Mouse (Mus musculus) CH12.LX (cell line): ENCODE results near the gene Polr2g. TPM values are rescaled to one million over a fixed set of nuclear protein-coding genes. Genes with fewer than 3 reads are reported as not detected.

Source experiments
- DNase-seq: peaks from one replicate; pipeline ENCODE4 v3.0.0-alpha.2; 2013; ENCODE audit errors: extremely low read depth
- H3K27ac ChIP-seq: 2 replicates; pipeline ENCODE4 v1.5.1; 2012; ENCODE audit warnings: low read depth, mild to moderate bottlenecking, control low read depth, moderate library complexity; ENCODE audit not compliant: insufficient read depth
- H3K27me3 ChIP-seq: replicated peaks from 2 replicates; pipeline ENCODE3; 2012; ENCODE audit warnings: inconsistent platforms
- H3K36me3 ChIP-seq, 2 experiments: replicated peaks in 1 of 2; 2 replicates each; pipeline versions ENCODE3 to v1.6.1; 2012; ENCODE audit warnings: inconsistent platforms in 1 of 2, low read length in 1 of 2, mild to moderate bottlenecking in 1 of 2, mixed read lengths in 1 of 2, moderate library complexity in 1 of 2; ENCODE audit not compliant: control insufficient read depth in 1 of 2, insufficient read depth in 1 of 2
- H3K4me1 ChIP-seq, 2 experiments: 2 replicates each; pipeline ENCODE4 v1.6.1; 2012; ENCODE audit warnings: inconsistent platforms in 1 of 2, moderate library complexity in 1 of 2; ENCODE audit not compliant: insufficient read depth in 2 of 2, control insufficient read depth in 1 of 2
- H3K4me2 ChIP-seq: 2 replicates; pipeline ENCODE4 v1.6.1; 2012; ENCODE audit warnings: low read depth, mild to moderate bottlenecking, control low read depth; ENCODE audit not compliant: poor library complexity, insufficient read depth, severe bottlenecking
- H3K4me3 ChIP-seq, 3 experiments: fragments of 150-350 bp in 1 of 3; sonication (generic) in 1 of 3; replicated peaks in 1 of 3; 2 replicates each; pipeline versions ENCODE3 to v1.5.1; 2011 to 2012; ENCODE audit warnings: low read depth in 2 of 3, low read length in 2 of 3, mild to moderate bottlenecking in 2 of 3, moderate library complexity in 2 of 3, control low read depth in 1 of 3, improper control_type of control experiment in 1 of 3, inconsistent platforms in 1 of 3, mixed read lengths in 1 of 3; ENCODE audit not compliant: poor library complexity in 1 of 3
- H3K79me2 ChIP-seq: replicated peaks from 2 replicates; pipeline ENCODE4 v1.6.1; 2012; ENCODE audit warnings: mild to moderate bottlenecking, moderate library complexity; ENCODE audit not compliant: control insufficient read depth, poor library complexity, insufficient read depth, severe bottlenecking; ENCODE audit errors: extremely low read depth
- H3K9ac ChIP-seq: 2 replicates; pipeline ENCODE4 v1.6.1; 2012; ENCODE audit warnings: low read depth, mild to moderate bottlenecking, control low read depth, moderate library complexity; ENCODE audit not compliant: insufficient read depth
- H3K9me3 ChIP-seq: replicated peaks from 2 replicates; pipeline ENCODE3; 2012; ENCODE audit warnings: low read length, inconsistent platforms, mixed read lengths
- BHLHE40 ChIP-seq: IDR thresholded peaks from 2 replicates; pipeline ENCODE4 v1.6.1; 2011; ENCODE audit warnings: mild to moderate bottlenecking, low read depth, low read length, improper control_type of control experiment
- CHD2 ChIP-seq: IDR thresholded peaks from 2 replicates; pipeline ENCODE4 v1.6.1; 2011; ENCODE audit warnings: low read length, improper control_type of control experiment
- ELF1 ChIP-seq: IDR thresholded peaks from 2 replicates; pipeline ENCODE4 v1.6.1; 2014; ENCODE audit warnings: low read depth, mild to moderate bottlenecking, inconsistent platforms, low read length, improper control_type of control experiment
- EP300 ChIP-seq: IDR thresholded peaks from 2 replicates; pipeline ENCODE4 v1.6.1; 2011; ENCODE audit warnings: low read length, improper control_type of control experiment
- ETS1 ChIP-seq: conservative IDR thresholded peaks from 2 replicates; pipeline ENCODE4 v1.6.1; 2012; ENCODE audit warnings: low read depth, mild to moderate bottlenecking, inconsistent platforms, low read length, improper control_type of control experiment, moderate library complexity
- GABPA ChIP-seq: IDR thresholded peaks from 2 replicates; pipeline ENCODE4 v1.6.1; 2012; ENCODE audit warnings: low read depth, low read length, improper control_type of control experiment, inconsistent platforms; ENCODE audit not compliant: insufficient replicate concordance
- IRF4 ChIP-seq: IDR thresholded peaks from 2 replicates; pipeline ENCODE4 v1.6.1; 2014; ENCODE audit warnings: low read depth, mild to moderate bottlenecking, inconsistent platforms, low read length, improper control_type of control experiment
- JUN ChIP-seq: IDR thresholded peaks from 2 replicates; pipeline ENCODE4 v1.6.1; 2011; ENCODE audit warnings: low read depth, mild to moderate bottlenecking, low read length, improper control_type of control experiment, moderate library complexity; ENCODE audit not compliant: insufficient read depth
- MAFK ChIP-seq: IDR thresholded peaks from 2 replicates; pipeline ENCODE4 v1.6.1; 2011; ENCODE audit warnings: low read length, improper control_type of control experiment; ENCODE audit not compliant: insufficient replicate concordance
- MAX ChIP-seq: IDR thresholded peaks from 2 replicates; pipeline ENCODE4 v1.6.1; 2011; ENCODE audit warnings: low read length, improper control_type of control experiment
- MYC ChIP-seq: IDR thresholded peaks from 2 replicates; pipeline ENCODE4 v1.6.1; 2011; ENCODE audit warnings: low read depth, mild to moderate bottlenecking, improper control_type of control experiment, low read length
- NELFE ChIP-seq: IDR thresholded peaks from 2 replicates; pipeline ENCODE4 v1.6.1; 2011; ENCODE audit warnings: low read depth, low read length, improper control_type of control experiment
- NRF1 ChIP-seq: IDR thresholded peaks from 2 replicates; pipeline ENCODE4 v1.6.1; 2014; ENCODE audit warnings: low read depth, mild to moderate bottlenecking, inconsistent platforms, low read length, improper control_type of control experiment, moderate library complexity
- PAX5 ChIP-seq: IDR thresholded peaks from 2 replicates; pipeline ENCODE4 v1.6.1; 2012; ENCODE audit warnings: low read length, inconsistent platforms, mixed read lengths
- POLR2A ChIP-seq: IDR thresholded peaks from 2 replicates; pipeline ENCODE4 v1.6.1; 2011; ENCODE audit warnings: low read depth, mild to moderate bottlenecking, improper control_type of control experiment, low read length
- RCOR1 ChIP-seq: conservative IDR thresholded peaks from 2 replicates; pipeline ENCODE4 v1.6.1; 2012; ENCODE audit warnings: low read depth, mild to moderate bottlenecking, inconsistent platforms, low read length, improper control_type of control experiment
- SIN3A ChIP-seq: IDR thresholded peaks from 2 replicates; pipeline ENCODE4 v1.6.1; 2012; ENCODE audit warnings: low read length, improper control_type of control experiment, inconsistent platforms
- TBP ChIP-seq: conservative IDR thresholded peaks from 2 replicates; pipeline ENCODE4 v1.6.1; 2011; ENCODE audit warnings: low read depth, low read length, improper control_type of control experiment
- USF2 ChIP-seq: conservative IDR thresholded peaks from 2 replicates; pipeline ENCODE4 v1.6.1; 2011; ENCODE audit warnings: low read depth, low read length, improper control_type of control experiment
- ZC3H11A ChIP-seq: IDR thresholded peaks from 2 replicates; pipeline ENCODE4 v1.6.1; 2012; ENCODE audit warnings: low read depth, mild to moderate bottlenecking, inconsistent platforms, low read length, improper control_type of control experiment
- ZNF384 ChIP-seq: IDR thresholded peaks from 2 replicates; pipeline ENCODE4 v1.6.1; 2012; ENCODE audit warnings: low read depth, low read length, improper control_type of control experiment, inconsistent platforms
- dilution Hi-C: fragments of 300-500 bp; cut with MboI; formaldehyde crosslinking; loops from 2 replicates; pipeline ENCODE4 v1.14.3; 2020; ENCODE audit warnings: low sequenced_read_pairs; ENCODE audit not compliant: extremely low pct_unique_long_range_greater_than_20kb, extremely low pct_ligation_motif_present
- in situ Hi-C: fragments of 300-500 bp; cut with MboI; formaldehyde crosslinking; loops from 3 replicates; pipeline ENCODE4 v1.14.3; 2019; ENCODE audit warnings: low sequenced_read_pairs, low pct_ligation_motif_present, low pct_unique_long_range_greater_than_20kb, mixed read lengths
- polyA plus RNA-seq: library from polyadenylated mRNA; unstranded; fragments of >175 nt; gene quantifications from 2 replicates; pipeline ENCODE4 v1.2.1, GENCODE M21; 2012; ENCODE audit warnings: low read depth; ENCODE audit not compliant: insufficient read length
- total RNA-seq, 2 experiments: library from RNA; depleted of rRNA; stranded (reverse); fragments of 300-350 nt in 1 of 2; fragments of >200 nt in 1 of 2; gene quantifications; 2 replicates each; pipeline ENCODE4 v1.2.3; 2012 to 2014

Polr2g gene
- total and polyA plus RNA-seq, 3 experiments: 148 to 173 (median 157) TPM

DNA sequence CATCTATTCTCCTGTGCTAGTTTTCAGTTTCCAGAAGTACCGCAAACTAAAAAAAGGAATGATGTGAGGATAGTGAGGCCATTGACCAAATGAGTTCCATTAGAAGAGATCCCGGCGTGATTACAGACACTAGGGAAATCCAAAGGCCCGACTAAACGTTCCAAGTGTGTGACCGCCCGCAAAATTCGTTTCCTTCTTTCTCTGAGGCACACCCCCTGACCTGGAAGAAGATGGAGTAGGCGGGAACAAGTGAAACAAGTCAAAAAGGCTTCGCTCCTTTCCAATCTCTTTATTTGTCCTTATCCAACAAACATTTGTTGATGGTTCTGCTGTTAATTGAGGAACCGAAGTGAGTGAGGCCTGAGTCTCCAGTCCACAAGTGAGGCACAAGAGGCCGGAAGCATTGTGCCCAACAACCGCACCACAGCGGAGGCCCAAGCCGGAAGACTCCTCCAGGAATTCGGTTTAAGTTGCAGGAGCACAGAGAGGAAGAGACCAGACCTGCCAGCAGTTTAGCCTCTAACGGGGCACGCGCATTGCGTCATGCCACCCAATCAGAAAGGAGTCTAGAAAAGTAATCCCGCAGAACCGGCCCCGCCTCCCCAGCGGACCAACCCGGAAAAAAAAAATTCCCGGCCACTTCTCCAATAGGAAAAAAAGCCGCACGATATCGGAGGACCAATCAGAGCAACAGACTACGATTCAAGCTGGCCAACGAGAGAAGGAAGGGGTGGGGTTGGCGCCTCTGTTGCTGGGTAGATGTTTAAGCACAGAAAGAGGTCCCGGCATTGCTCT is 20.6 kb upstream of the Polr2g start, which contains the start of gene Ttc9c (continued):
- TF ChIP-seq GABPA (no peak), MAX (peak; percentile 43), NELFE (peak; percentile 91), SIN3A (peak; percentile 95), MAFK (no peak), ETS1 (peak; percentile 42), TBP (peak; percentile 80)

DNA sequence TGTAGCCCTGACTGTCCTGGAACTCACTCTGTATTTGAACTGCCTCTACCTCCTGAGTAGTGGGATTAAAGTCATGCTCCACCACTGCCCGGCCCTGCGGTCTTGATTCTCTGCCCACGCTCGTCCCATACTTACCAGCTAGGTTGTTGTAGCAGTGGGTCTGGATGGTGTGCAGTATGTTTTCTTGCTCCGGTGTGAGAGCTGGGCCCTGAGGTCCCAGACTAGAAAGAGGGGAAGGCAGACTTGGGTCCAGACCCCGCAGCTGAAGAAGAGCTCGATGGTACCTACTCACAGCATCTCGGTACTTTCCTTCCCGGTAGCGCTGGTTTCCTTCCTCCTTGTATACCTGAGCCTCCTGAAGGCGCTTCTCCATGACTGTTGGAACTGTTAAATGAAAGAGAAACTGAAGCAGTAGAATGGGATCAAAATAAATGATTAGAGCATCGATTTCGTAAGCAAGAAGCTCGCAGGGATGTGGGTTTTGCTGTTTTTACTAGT is 20.0 kb upstream of the Polr2g start:
- Histone ChIP-seq H3K36me3 (peaks cover 31 to 45% of the 10 kb centered on the region in 2 experiments), H3K4me3 (peak overlapping the region; percentile 90 to 96 (median 91)), H3K4me2 (peak overlapping the region; percentile 93), H3K4me1 (peaks cover 10 to 42% of the 10 kb centered on the region in 2 experiments), H3K9ac (peak overlapping the region; percentile 95), H3K27ac (peak overlapping the region; percentile 91), H3K27me3 (no peaks in the 10 kb centered on the region), H3K9me3 (no peaks in the 10 kb centered on the region), H3K79me2 (peaks cover 64% of the 10 kb centered on the region)
- DNase-seq: no peak
- dilution Hi-C loops (no loop called here), in situ Hi-C loops (no loop called here)
- TF ChIP-seq ZC3H11A (no peak), NRF1 (no peak), CHD2 (no peak), TBP (no peak), PAX5 (no peak), NELFE (no peak), MAFK (no peak), ZNF384 (no peak), USF2 (no peak), MYC (no peak), ELF1 (no peak)

DNA sequence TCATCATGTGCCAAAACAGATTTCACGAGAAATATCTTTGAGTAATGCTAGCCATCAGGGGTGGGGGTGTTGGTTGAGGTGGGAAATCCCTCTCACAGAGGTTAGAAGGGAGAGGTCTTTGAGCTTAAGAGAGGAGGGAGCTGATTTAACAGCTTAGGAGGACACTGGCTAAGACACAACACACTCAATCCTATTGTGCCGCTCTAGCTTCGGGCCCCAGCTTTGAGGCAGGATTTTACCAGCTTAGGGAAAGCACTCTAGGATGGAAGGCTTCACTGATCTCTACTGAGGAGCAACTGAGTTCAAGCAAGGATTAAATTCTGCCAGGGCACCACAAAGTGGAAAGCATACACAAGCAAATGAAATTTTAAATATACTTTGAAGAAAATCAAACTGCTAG is 18.6 kb upstream of the Polr2g start:
- dilution Hi-C loops: no loop called here
- no peaks in the 10 kb centered on the region for H3K9me3 ChIP-seq
- 0 out of 2 replicates have a peak, but pooled peaks have one; percentile 29 for TF ChIP-seq POLR2A
- TF ChIP-seq RCOR1: no peak
- TF ChIP-seq IRF4: no peak
- no peak for TF ChIP-seq EP300
- TF ChIP-seq JUN: no peak
- 0 out of 2 replicates have a peak, but pooled peaks have one; percentile 28 for TF ChIP-seq BHLHE40
- TF ChIP-seq, all 38 proteins: peak for 2
- peak overlapping the region; percentile 95; the same call in 1 of the 2 replicates for H3K9ac ChIP-seq
- peaks cover 10 to 34% of the 10 kb centered on the region in 2 experiments for H3K4me1 ChIP-seq
- peak overlapping the region; percentile 81 for H3K4me2 ChIP-seq
- peaks cover 33 to 51% of the 10 kb centered on the region in 2 experiments for H3K36me3 ChIP-seq
- no peaks in the 10 kb centered on the region for H3K27me3 ChIP-seq
- no peak overlapping the region for H3K27ac ChIP-seq
- in situ Hi-C loops: no loop called here
- DNase-seq: no peak
- peaks cover 55% of the 10 kb centered on the region for H3K79me2 ChIP-seq
- peak overlapping the region; percentile 22 to 31 (median 27) for H3K4me3 ChIP-seq
